Mouse (Mus musculus): Measurements from ENCODE around the gene 9230112D13Rik. TPM values are rescaled to one million over a fixed set of nuclear protein-coding genes. Genes with fewer than 3 reads are reported as not detected.

The 9230112D13Rik gene
- total and polyA plus RNA-seq, 2 experiments from 2014 or later: not detected

GRCm38 (mm10) chr14:34489928-34490327, 32.7 kb downstream of the 9230112D13Rik start:
- ATAC-seq (ENCODE audit: insufficient read depth, low read depth): peak; percentile 57; the same call in 1 of the 2 replicates
- no peak for TF ChIP-seq CTCF (IDR thresholded peaks at IDR 0.05; ENCODE audit: low read depth)
- TF ChIP-seq EP300 (IDR thresholded peaks at IDR 0.05; ENCODE audit: low read depth): no peak
- no peaks in the 10 kb centered on the region for H3K9me3 ChIP-seq (replicated peaks; ENCODE audit: control insufficient read depth, low read length)
- no peaks in the 10 kb centered on the region for H3K27me3 ChIP-seq (ENCODE audit: control insufficient read depth, insufficient read depth, low read length)
- no peak overlapping the region for H3K9ac ChIP-seq (replicated peaks; ENCODE audit: low read depth, low read length)
- peaks cover 44% of the 10 kb centered on the region for H3K4me1 ChIP-seq (ENCODE audit: control insufficient read depth, insufficient read depth)
- no peaks in the 10 kb centered on the region for H3K36me3 ChIP-seq (replicated peaks; ENCODE audit: control insufficient read depth, insufficient read depth, low read length)
- H3K4me2 ChIP-seq (ENCODE audit: low read depth, low read length): peak overlapping the region; percentile 15; the same call in 1 of the 2 replicates
- no peak overlapping the region for H3K4me3 ChIP-seq (ENCODE audit: low read depth, low read length)
- DNase-seq (ENCODE audit: low spot score): no peak
- WGBS: 3% methylated on average over 2 of the region's 2 CpGs
- peak overlapping the region; percentile 73 for H3K27ac ChIP-seq (ENCODE audit: low read depth)

GRCm38 (mm10) chr14:34486169-34486568, 36.4 kb downstream of the 9230112D13Rik start:
- Histone ChIP-seq H3K27ac (ENCODE audit: low read depth) (peak overlapping the region; percentile 39), H3K36me3 (replicated peaks; ENCODE audit: control insufficient read depth, insufficient read depth, low read length) (no peaks in the 10 kb centered on the region), H3K4me1 (ENCODE audit: control insufficient read depth, insufficient read depth) (peaks cover 52% of the 10 kb centered on the region), H3K4me2 (ENCODE audit: low read depth, low read length) (no peak overlapping the region), H3K9ac (replicated peaks; ENCODE audit: low read depth, low read length) (no peak overlapping the region), H3K9me3 (replicated peaks; ENCODE audit: control insufficient read depth, low read length) (no peaks in the 10 kb centered on the region), H3K27me3 (ENCODE audit: control insufficient read depth, insufficient read depth, low read length) (no peaks in the 10 kb centered on the region), H3K4me3 (ENCODE audit: low read depth, low read length) (no peak overlapping the region)
- TF ChIP-seq EP300 (IDR thresholded peaks at IDR 0.05; ENCODE audit: low read depth) (no peak), CTCF (IDR thresholded peaks at IDR 0.05; ENCODE audit: low read depth) (peak; percentile 42)
- 32% methylated on average over 8 of the region's 8 CpGs for WGBS
- DNase-seq (ENCODE audit: low spot score): peak; percentile 58
- peak; percentile 55; the same call in 1 of the 2 replicates for ATAC-seq (ENCODE audit: insufficient read depth, low read depth)

- Histone ChIP-seq H3K27ac (ENCODE audit: low read depth) (peak overlapping the region; percentile 75), H3K9me3 (replicated peaks; ENCODE audit: control insufficient read depth, low read length) (no peaks in the 10 kb centered on the region), H3K9ac (replicated peaks; ENCODE audit: low read depth, low read length) (no peak overlapping the region), H3K4me3 (ENCODE audit: low read depth, low read length) (no peak overlapping the region), H3K4me2 (ENCODE audit: low read depth, low read length) (peak overlapping the region; percentile 7; the same call in 1 of the 2 replicates), H3K4me1 (ENCODE audit: control insufficient read depth, insufficient read depth) (peaks cover 33% of the 10 kb centered on the region), H3K27me3 (ENCODE audit: control insufficient read depth, insufficient read depth, low read length) (no peaks in the 10 kb centered on the region), H3K36me3 (replicated peaks; ENCODE audit: control insufficient read depth, insufficient read depth, low read length) (no peaks in the 10 kb centered on the region)
- ATAC-seq (ENCODE audit: insufficient read depth, low read depth): peak; percentile 80
- DNase-seq (ENCODE audit: low spot score): peak; percentile 54
- TF ChIP-seq CTCF (IDR thresholded peaks at IDR 0.05; ENCODE audit: low read depth) (no peak), EP300 (IDR thresholded peaks at IDR 0.05; ENCODE audit: low read depth) (no peak)
- 34% methylated on average over 6 of the region's 6 CpGs for WGBS
Observed at GRCm38 (mm10) chr14:34483469-34484341, 38.9 kb downstream of the 9230112D13Rik start.

GRCm38 (mm10) chr14:34471591-34471990, 51.0 kb downstream of the 9230112D13Rik start:
- Histone ChIP-seq H3K9ac (replicated peaks; ENCODE audit: low read depth, low read length) (no peak overlapping the region), H3K27ac (ENCODE audit: low read depth) (no peak overlapping the region), H3K27me3 (ENCODE audit: control insufficient read depth, insufficient read depth, low read length) (no peaks in the 10 kb centered on the region), H3K4me1 (ENCODE audit: control insufficient read depth, insufficient read depth) (peaks cover 37% of the 10 kb centered on the region), H3K36me3 (replicated peaks; ENCODE audit: control insufficient read depth, insufficient read depth, low read length) (no peaks in the 10 kb centered on the region), H3K9me3 (replicated peaks; ENCODE audit: control insufficient read depth, low read length) (no peaks in the 10 kb centered on the region), H3K4me3 (ENCODE audit: low read depth, low read length) (no peak overlapping the region), H3K4me2 (ENCODE audit: low read depth, low read length) (no peak overlapping the region)
- no peak for DNase-seq (ENCODE audit: low spot score)
- no peak for ATAC-seq (ENCODE audit: insufficient read depth, low read depth)
- TF ChIP-seq CTCF (IDR thresholded peaks at IDR 0.05; ENCODE audit: low read depth) (no peak), EP300 (IDR thresholded peaks at IDR 0.05; ENCODE audit: low read depth) (no peak)

- WGBS: 52% methylated on average over 3 of the region's 3 CpGs
- Histone ChIP-seq H3K4me3 (ENCODE audit: low read depth, low read length) (no peak overlapping the region), H3K27ac (ENCODE audit: low read depth) (no peak overlapping the region), H3K9ac (replicated peaks; ENCODE audit: low read depth, low read length) (no peak overlapping the region), H3K27me3 (ENCODE audit: control insufficient read depth, insufficient read depth, low read length) (no peaks in the 10 kb centered on the region), H3K4me1 (ENCODE audit: control insufficient read depth, insufficient read depth) (peaks cover 16% of the 10 kb centered on the region; the same call in 1 of the 2 replicates), H3K9me3 (replicated peaks; ENCODE audit: control insufficient read depth, low read length) (no peaks in the 10 kb centered on the region), H3K36me3 (replicated peaks; ENCODE audit: control insufficient read depth, insufficient read depth, low read length) (no peaks in the 10 kb centered on the region), H3K4me2 (ENCODE audit: low read depth, low read length) (no peak overlapping the region)
- no peak for ATAC-seq (ENCODE audit: insufficient read depth, low read depth)
- no peak for TF ChIP-seq CTCF (IDR thresholded peaks at IDR 0.05; ENCODE audit: low read depth)
- no peak for TF ChIP-seq EP300 (IDR thresholded peaks at IDR 0.05; ENCODE audit: low read depth)
- no peak for DNase-seq (ENCODE audit: low spot score)
Observed at GRCm38 (mm10) chr14:34466291-34466690, 56.3 kb downstream of the 9230112D13Rik start.

Other genes starting within 250 kb of the 9230112D13Rik start
- 0.35 and 2.9 TPM in 2 replicates for gene Shld2, start 212.3 kb downstream of the 9230112D13Rik start, total RNA-seq (2014; rRNA removed; ENCODE audit: low replicate concordance)
- 9.6 and 10.9 TPM in 2 replicates for gene Shld2, start 212.3 kb downstream of the 9230112D13Rik start, polyA plus RNA-seq (2015; fragmentation: Nextera tagmentation; extraction: Ambion mirVana)
- gene Glud1, start 212.1 kb downstream of the 9230112D13Rik start, total RNA-seq (2014; rRNA removed; ENCODE audit: low replicate concordance): 55.9 and 70.0 TPM in 2 replicates
- gene Glud1, start 212.1 kb downstream of the 9230112D13Rik start, polyA plus RNA-seq (2015; fragmentation: Nextera tagmentation; extraction: Ambion mirVana): 57.0 and 58.3 TPM in 2 replicates
- not detected in 2 replicates for gene Fam25c, start 167.4 kb downstream of the 9230112D13Rik start, total RNA-seq (2014; rRNA removed; ENCODE audit: low replicate concordance)
- gene Fam25c, start 167.4 kb downstream of the 9230112D13Rik start, polyA plus RNA-seq (2015; fragmentation: Nextera tagmentation; extraction: Ambion mirVana): not detected in 2 replicates
- 0.31 and 3.1 TPM in 2 replicates for gene Sncg, start 148.0 kb downstream of the 9230112D13Rik start, total RNA-seq (2014; rRNA removed; ENCODE audit: low replicate concordance)
- 0.92 and 1.7 TPM in 2 replicates for gene Sncg, start 148.0 kb downstream of the 9230112D13Rik start, polyA plus RNA-seq (2015; fragmentation: Nextera tagmentation; extraction: Ambion mirVana)
- 41.7 and 85.7 TPM in 2 replicates for gene Mmrn2, start 147.3 kb downstream of the 9230112D13Rik start, total RNA-seq (2014; rRNA removed; ENCODE audit: low replicate concordance)
- 18.7 and 20.4 TPM in 2 replicates for gene Mmrn2, start 147.3 kb downstream of the 9230112D13Rik start, polyA plus RNA-seq (2015; fragmentation: Nextera tagmentation; extraction: Ambion mirVana)
- 99.5 and 130 TPM in 2 replicates for gene Bmpr1a, start 19.5 kb downstream of the 9230112D13Rik start, total RNA-seq (2014; rRNA removed; ENCODE audit: low replicate concordance)
- 37.2 and 38.6 TPM in 2 replicates for gene Bmpr1a, start 19.5 kb downstream of the 9230112D13Rik start, polyA plus RNA-seq (2015; fragmentation: Nextera tagmentation; extraction: Ambion mirVana)
- gene Ldb3, start 65.9 kb upstream of the 9230112D13Rik start, total RNA-seq (2014; rRNA removed; ENCODE audit: low replicate concordance): 518 and 526 TPM in 2 replicates
- gene Ldb3, start 65.9 kb upstream of the 9230112D13Rik start, polyA plus RNA-seq (2015; fragmentation: Nextera tagmentation; extraction: Ambion mirVana): 376 and 380 TPM in 2 replicates
- gene Opn4, start 77.3 kb upstream of the 9230112D13Rik start, total RNA-seq (2014; rRNA removed; ENCODE audit: low replicate concordance): 5.9 and 8.6 TPM in 2 replicates
- gene Opn4, start 77.3 kb upstream of the 9230112D13Rik start, polyA plus RNA-seq (2015; fragmentation: Nextera tagmentation; extraction: Ambion mirVana): 8.4 and 8.7 TPM in 2 replicates
- 17.1 and 25.2 TPM in 2 replicates for gene Wapl, start 151.1 kb upstream of the 9230112D13Rik start, total RNA-seq (2014; rRNA removed; ENCODE audit: low replicate concordance)
- gene Wapl, start 151.1 kb upstream of the 9230112D13Rik start, polyA plus RNA-seq (2015; fragmentation: Nextera tagmentation; extraction: Ambion mirVana): 10.2 and 10.8 TPM in 2 replicates

Measured in heart, postnatal 0 days (tissue).